Mouse (Mus musculus) granulocyte monocyte progenitor cell, adult 5-6 weeks (primary cell): ENCODE measurements around the gene Gsc2. TPM values are rescaled to one million over a fixed set of nuclear protein-coding genes. Genes with fewer than 3 reads are reported as not detected.

ENCODE experiments used
- ATAC-seq: replicated peaks from 2 replicates; pipeline ENCODE4 v1.8.0; 2016; ENCODE audit warnings: mild to moderate bottlenecking, moderate TSS enrichment, inconsistent platforms; ENCODE audit not compliant: poor library complexity, severe bottlenecking
- total RNA-seq, 2 experiments: library from RNA; stranded (forward) in 1 of 2; stranded (reverse) in 1 of 2; fragments of 200-712, 200-1000 nt in 1 of 2; fragments of >200 nt in 1 of 2; fragmentation: Nextera tagmentation in 1 of 2; gene quantifications; 2 replicates each; pipeline ENCODE4 v1.2.3; 2014 to 2017

Gene Gsc2
- total RNA-seq, 2 experiments from 2014 or later = not detected

- peak; percentile 34 for ATAC-seq
These were observed 12.7 kb upstream of the Gsc2 start for GRCm38 (mm10) chr16:17927351-17928082.

DNA sequence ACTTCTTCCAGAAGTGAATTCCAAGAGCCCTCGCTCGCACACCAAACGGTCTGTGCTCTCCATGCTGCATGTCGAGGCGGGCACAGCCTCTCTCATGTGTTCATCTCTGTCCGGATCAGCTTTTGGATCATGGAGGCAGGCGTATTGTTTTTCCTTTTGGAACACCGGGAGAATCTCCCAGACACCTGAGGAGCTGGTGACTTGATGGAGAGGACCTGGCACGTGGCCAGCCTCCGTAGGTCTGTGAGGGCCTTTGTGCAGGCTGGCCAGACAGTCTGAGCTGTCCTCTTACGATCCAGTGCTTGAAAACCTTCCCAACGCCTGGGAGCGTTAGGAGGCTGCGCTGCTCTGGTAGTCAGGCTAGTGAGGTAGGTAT is 7.3 kb upstream of the Gsc2 start:
- no peak for ATAC-seq

- ATAC-seq = peak; percentile 89
These were observed 6.7 kb upstream of the Gsc2 start for GRCm38 (mm10) chr16:17921325-17922162.

GRCm38 (mm10) chr16:17920586-17920985 is 5.7 kb upstream of the Gsc2 start:
- no peak for ATAC-seq

DNA sequence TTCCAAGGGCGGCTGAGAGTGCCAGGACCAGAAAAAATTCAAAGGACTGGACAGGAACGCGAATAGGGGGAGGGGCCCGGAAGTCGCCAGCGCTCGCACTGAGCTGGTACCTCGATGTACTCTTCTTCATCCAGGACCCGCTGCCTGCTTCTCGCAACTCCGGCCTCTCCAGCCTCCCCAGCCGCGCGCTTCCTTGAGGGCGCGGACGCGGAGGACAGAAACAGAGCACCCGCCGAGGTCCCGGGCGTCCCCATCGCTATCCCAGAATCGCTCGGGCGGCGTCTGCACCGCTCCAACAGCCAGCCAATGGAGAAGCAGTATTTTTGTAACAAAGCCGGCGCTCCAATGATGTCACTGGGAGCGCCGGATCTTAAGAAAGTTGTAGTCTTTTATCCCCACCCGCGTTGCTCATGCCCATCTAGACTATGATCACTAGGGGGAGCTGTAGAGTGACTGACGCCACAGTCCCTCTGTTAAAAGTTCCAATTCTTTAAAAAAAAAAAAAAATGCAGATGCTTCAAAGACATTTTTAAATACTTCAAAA is 3.7 kb downstream of the Gsc2 start, which contains the start of gene Ess2:
Gene Ess2, minus strand, starts transcription at position 297 of the 544 bp plus-strand sequence.
- ATAC-seq = peak; percentile 92

GRCm38 (mm10) chr16:17898462-17898861 is 16.4 kb downstream of the Gsc2 start, which contains the start of the genes Dgcr2 and Tssk2:
Gene Dgcr2 (minus strand): TSS chr16:17898562.
Gene Tssk2 (plus strand): TSS chr16:17898637.
- no peak for ATAC-seq

- no peak for ATAC-seq
These were observed 18.8 kb downstream of the Gsc2 start for GRCm38 (mm10) chr16:17896091-17896490.

DNA sequence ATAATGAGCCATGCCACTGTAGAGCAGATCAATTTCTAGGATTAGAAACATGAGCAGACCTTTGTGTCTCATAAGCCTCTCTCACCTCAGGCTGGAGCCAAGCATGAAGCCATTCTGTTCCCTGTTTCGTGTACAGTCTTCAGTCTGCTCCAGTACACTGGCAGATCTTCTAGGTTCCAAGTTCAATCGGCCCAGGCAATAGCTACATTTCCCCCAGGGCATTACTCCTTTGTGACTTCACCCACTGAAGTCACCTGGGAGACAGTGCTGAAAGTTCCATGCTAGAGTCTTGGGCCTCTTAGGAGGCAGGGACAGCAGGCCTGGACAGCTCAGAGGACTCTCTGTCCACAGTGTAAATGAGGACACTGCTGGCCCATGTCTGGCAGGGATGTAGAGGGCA is 20.9 kb downstream of the Gsc2 start, which contains the start of gene Tssk1:
Gene Tssk1, plus strand, starts transcription at position 301 of the 400 bp plus-strand sequence.
- no peak for ATAC-seq

DNA sequence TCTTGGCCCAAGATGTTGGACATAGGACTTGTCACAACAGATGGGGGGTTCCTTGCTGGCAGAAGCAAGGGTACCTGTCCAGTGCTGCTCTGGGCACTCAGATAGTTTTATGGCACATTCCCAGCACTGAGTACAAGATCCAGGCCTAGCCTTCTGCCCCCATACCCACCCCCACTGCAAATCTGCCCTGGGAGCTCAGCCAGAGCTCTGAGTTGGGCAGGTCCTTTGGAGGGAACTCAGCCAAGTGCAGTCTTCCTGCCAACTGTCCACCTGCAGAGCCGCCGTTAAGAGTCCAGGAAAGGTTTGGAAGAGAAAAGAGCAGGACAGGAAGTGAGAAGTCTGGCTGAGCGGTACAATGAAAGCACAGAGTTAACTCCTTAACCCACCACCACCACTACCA is 22.3 kb downstream of the Gsc2 start:
- ATAC-seq = no peak

GRCm38 (mm10) chr16:17891567-17891959 is 23.3 kb downstream of the Gsc2 start, which contains the start of gene Gm20518:
Gene Gm20518 (minus strand): TSS chr16:17891671.
- peak; percentile 96 for ATAC-seq

DNA sequence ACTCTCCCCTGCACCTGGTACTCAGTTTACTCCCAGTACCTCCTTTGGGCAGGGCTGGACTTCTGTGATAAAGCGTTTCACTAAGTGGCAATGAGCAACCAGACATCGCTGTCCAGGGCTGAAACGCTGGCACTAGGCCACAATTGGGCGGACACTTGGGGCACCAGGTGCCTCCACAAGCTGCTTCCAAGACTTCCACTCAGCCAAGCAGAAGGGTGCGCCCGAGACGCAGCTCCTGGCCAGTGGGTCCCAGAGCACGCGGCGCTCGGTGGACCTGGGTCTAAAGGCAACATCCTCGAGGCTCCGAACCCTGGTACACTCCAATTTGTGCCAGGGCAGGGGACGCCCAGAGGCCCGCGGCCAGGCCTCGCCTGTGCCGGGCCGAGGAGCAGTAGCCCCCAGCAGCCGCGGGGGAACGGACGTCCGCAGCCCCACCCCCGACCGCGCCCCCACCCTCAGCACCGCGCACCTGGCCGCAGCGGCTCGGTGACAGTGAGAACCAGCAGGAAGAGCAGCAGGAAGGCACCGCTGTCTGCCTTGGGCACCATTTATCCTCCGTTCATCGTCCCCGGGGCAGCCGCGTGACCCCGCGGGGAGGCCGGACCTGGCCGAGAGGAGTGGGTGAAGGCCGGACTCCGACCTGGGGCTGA is 23.8 kb downstream of the Gsc2 start:
- peak; percentile 28 for ATAC-seq

- no peak for ATAC-seq
These were observed 24.5 kb downstream of the Gsc2 start for GRCm38 (mm10) chr16:17890342-17890727.

DNA sequence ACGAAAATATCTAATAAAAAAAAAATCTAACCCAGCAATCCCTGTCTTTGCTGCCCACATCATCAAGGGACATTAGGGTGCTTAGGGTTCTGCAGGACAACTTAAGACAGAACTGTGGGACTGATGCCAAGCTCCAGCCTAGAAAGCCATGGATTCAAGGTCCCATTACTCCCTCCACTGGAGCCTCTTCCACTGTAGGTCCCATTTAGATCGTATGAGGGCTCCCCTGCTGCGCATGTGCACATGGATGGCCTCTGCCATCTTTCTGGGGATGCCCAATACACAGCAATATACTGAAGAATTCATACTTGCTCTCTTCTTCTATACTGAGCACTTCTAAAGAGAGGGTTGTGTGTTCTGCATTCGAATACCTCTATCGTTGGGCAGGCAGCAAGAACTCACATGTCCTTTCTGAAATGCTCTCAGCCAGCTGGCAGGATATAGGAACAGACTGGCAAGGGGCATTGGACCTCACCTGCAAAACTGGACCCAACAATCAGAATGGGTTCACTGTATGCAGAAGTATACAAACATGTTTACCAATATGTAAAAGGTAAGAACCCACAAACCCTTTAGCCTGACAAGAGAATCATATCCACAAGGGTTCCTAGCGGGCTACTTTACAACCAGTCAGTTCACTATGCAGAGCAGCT is 25.0 kb downstream of the Gsc2 start:
- ATAC-seq = no peak

- ATAC-seq = no peak
These were observed 30.7 kb downstream of the Gsc2 start for GRCm38 (mm10) chr16:17884116-17884515.

GRCm38 (mm10) chr16:17882196-17882595 is 32.7 kb downstream of the Gsc2 start:
- no peak for ATAC-seq

DNA sequence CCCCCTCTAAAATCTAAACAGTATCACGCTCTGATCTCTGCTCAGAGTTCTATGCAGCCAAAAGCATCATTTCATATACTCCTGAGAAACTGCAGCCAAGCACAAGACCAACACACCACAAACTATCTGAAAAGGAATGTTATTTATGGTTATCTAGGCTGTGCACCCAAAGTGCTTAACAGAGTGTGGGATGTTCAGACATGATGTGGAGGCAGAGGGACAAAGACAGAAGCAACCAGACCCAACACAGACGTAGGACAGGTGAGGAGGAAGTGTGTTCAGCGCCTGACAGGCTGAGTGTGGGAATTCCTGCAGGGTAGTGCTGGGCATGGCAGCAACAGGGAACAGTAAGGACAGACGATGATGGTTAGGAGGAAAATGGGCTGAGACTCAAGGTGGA is 35.3 kb downstream of the Gsc2 start:
- no peak for ATAC-seq

DNA sequence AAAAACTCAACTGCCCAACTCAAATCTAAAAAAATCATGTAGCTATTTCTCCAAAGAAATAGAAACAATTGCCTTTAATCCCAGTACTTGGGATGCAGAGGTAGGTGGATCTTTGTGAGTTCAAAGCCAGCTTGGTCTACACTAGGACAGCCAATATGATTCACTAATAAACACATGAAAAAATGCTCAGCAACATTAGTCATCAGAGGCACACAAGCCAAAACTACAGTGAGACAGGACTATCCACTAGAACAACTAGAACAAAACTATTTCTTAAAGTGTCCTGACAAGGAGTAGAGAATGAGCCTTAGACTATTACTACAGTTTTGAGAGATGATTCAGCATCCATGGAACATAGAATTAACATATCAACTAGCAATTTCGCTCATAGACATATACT is 38.8 kb downstream of the Gsc2 start:
- no peak for ATAC-seq

DNA sequence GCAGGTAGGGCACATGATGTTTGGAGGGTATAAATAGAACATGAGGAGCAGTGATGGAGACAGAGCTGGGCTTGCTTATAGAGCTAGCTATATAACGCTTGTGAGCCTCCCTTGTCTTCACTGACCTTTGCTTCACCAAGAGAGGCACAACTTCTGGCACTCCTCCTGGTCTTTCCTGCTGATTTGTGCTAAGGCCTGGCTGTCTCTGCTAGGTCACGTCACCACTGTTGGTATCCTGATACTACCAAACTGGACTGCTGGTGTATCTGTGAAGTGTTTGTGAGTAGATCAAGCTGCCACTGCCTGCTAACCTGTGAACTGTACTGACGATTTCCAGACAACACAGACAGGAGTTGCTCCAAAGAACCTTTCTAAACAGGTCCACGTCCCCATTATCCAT is 39.7 kb downstream of the Gsc2 start:
- no peak for ATAC-seq

DNA sequence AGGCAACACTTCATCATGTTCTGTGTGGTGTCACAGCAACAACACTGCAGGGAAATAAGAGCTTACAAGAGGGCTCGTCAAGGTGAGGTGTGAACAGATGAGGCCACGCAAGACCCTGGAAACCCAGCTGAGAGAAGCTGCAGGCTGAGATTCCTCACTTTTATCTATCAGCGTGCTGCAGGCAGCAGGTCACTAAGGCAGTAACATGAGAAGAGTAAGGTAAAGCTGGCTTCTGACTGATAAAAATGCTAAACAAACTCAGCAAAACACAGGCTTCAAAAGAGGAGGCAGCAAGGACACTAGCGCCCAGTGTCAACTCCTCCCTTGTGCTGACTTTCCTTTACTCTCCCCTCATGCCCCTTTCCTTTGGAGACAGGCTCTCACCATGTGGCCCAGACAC is 41.9 kb downstream of the Gsc2 start:
- ATAC-seq = no peak

DNA sequence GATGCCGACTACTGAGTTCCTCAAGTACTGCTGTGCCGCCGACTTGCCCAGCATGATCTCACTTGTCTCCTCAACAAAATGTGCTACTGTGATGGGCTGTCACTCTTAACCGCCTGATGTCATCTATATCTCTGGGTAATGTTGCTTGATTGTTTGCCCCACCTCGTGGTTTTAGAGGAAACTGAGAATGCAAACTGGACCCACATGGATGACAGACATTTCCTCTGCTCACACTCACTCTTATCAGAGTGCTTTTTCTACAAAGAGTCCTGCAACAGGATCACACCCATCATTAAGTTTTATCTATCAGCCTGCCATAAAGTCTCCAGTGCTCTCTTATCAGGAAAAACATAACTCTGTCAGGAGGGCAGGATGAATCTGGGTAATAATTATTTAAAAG is 43.6 kb downstream of the Gsc2 start:
- ATAC-seq = no peak
